Mouse (Mus musculus) liver, embryonic 12.5 days (tissue): Measurements from ENCODE around the gene Aff4. TPM values are rescaled to one million over a fixed set of nuclear protein-coding genes. Genes with fewer than 3 reads are reported as not detected.
A peak's percentile ranks its signal among the peaks of the same experiment; 100 is the strongest.

ENCODE experiments used
- ATAC-seq: fragments of 200-750 bp; cut with Nextera tagmentation; 2 replicates; pipeline ENCODE4 v1.8.0; 2017; ENCODE audit warnings: moderate number of reproducible peaks, mild to moderate bottlenecking, moderate library complexity
- H3K27ac ChIP-seq: fragments of 300-500 bp; sonication (generic); 2 replicates; pipeline ENCODE4 v1.5.1; 2016; ENCODE audit warnings: mild to moderate bottlenecking
- H3K27me3 ChIP-seq: fragments of 300-500 bp; sonication (generic); replicated peaks from 2 replicates; pipeline ENCODE4 v1.6.1; 2016; ENCODE audit warnings: mild to moderate bottlenecking, moderate library complexity
- H3K36me3 ChIP-seq: fragments of 300-500 bp; sonication (generic); 2 replicates; pipeline ENCODE4 v1.6.1; 2016; ENCODE audit warnings: mild to moderate bottlenecking, moderate library complexity
- H3K4me1 ChIP-seq: fragments of 300-500 bp; sonication (generic); 2 replicates; pipeline ENCODE4 v1.6.1; 2016
- H3K4me2 ChIP-seq: fragments of 300-500 bp; sonication (generic); 2 replicates; pipeline ENCODE4 v1.6.1; 2016; ENCODE audit warnings: mild to moderate bottlenecking, moderate library complexity
- H3K4me3 ChIP-seq: fragments of 300-500 bp; sonication (generic); 2 replicates; pipeline ENCODE4 v1.5.1; 2016; ENCODE audit warnings: mild to moderate bottlenecking, moderate library complexity
- H3K9ac ChIP-seq: fragments of 300-500 bp; sonication (generic); 2 replicates; pipeline ENCODE4 v1.6.1; 2016; ENCODE audit warnings: mild to moderate bottlenecking, moderate library complexity
- H3K9me3 ChIP-seq: fragments of 300-500 bp; sonication (generic); replicated peaks from 2 replicates; pipeline ENCODE4 v1.6.1; 2016; ENCODE audit warnings: mild to moderate bottlenecking, moderate library complexity
- WGBS: fragments of 180-500 bp; shearing (Covaris S2); methylation state at CpG from one replicate; pipeline ENCODE4 v1.1.7; 2016; ENCODE audit not compliant: insufficient replicate concordance; 5-methylcytosine and 5-hydroxymethylcytosine counted together
- microRNA-seq: library from miRNA; unstranded; fragments of <30 nt; microRNA quantifications from one replicate; pipeline ENCODE4, GENCODE M21; 2017
- polyA plus RNA-seq: library from polyadenylated mRNA; unstranded; fragments of >200 nt; fragmentation: Nextera tagmentation; extraction: Ambion mirVana; gene quantifications from 2 replicates; pipeline ENCODE4 v1.2.1, GENCODE M21; 2016

Gene Aff4
- polyA plus RNA-seq, 1 experiment from 2014 or later = 18.8 TPM

DNA sequence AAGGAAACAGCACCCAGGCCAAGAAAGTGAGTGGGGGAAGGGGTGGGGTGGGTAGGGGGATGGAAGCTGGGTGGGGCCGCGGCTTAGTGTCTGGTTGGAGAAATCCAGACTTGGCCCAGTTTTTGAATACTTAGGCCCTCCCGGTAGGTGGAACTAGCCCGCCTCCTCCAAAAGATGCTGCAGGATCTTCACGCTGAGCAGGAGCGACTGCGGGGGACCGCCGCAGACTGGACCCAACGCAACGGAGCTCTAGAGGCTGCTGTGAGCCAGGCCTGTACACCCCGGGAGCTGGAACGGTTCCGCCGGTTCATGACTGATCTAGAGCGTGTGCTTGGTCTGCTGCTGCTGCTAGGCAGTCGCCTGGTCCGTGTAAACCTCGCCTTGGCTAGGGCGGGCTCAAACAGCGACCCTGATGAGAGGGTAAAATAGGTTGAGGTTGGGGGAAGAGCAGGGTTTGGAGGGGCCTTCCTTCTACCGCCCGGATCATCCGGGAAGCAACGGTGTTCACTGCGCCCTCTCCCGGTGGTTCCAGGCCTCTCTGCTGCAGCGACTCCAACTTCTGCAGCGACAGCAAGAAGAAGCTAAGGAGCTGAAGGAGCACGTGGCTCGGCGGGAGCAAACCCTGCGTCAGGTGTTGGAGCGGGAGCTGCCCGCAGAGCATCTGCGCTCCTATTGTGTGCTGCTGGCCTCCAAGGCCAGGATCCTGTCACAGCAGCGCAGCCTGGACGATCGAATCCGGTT, 115.8 kb downstream of the Aff4 start:
- Histone ChIP-seq H3K36me3 (no peaks in the 10 kb centered on the region), H3K4me1 (peaks cover 44% of the 10 kb centered on the region), H3K4me2 (peak overlapping the region; percentile 60), H3K4me3 (peak overlapping the region; percentile 19; the same call in 1 of the 2 replicates), H3K9ac (no peak overlapping the region), H3K9me3 (no peaks in the 10 kb centered on the region), H3K27ac (no peak overlapping the region), H3K27me3 (peaks cover 99% of the 10 kb centered on the region)
- ATAC-seq = peak; percentile 21; the same call in 1 of the 2 replicates
- 8% methylated on average over 40 of the region's 40 CpGs for WGBS

DNA sequence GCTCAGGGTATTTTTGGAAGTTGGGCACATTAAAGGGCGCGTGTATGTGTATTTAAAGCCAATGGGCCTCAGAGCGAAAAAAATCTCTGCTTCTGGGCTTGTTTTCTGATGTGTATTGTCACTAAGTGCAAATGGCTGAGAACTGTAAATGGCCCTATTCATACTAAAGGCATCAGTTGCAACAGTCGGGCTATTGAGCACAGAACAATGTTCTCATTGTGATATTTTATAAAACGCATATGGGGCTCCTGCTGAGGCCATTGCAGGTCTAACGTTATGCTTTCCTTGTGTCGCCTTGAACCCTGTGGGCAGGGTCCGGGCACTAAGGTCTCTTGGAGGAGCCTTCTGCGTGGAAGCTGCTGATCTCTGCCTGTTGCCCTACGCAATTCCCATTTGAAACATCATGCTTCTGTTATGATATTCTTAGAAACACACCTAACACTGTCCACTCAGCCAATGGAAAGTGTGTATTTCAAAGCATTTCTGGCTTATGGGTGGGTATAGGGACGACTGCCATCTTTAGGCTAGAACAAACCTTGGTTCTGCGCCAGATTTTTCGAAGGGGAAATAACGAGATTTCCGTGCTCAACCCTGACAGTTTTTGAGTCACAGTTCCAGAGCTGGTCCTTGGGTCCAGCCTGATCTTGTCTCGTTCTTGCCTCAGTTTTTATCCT, 118.8 kb downstream of the Aff4 start:
- H3K9me3 ChIP-seq = no peaks in the 10 kb centered on the region
- H3K4me2 ChIP-seq = peak overlapping the region; percentile 41
- H3K9ac ChIP-seq = no peak overlapping the region
- ATAC-seq = no peak
- WGBS = 42% methylated on average over 16 of the region's 16 CpGs
- H3K27ac ChIP-seq = no peak overlapping the region
- H3K27me3 ChIP-seq = peaks cover 97% of the 10 kb centered on the region
- peaks cover 19% of the 10 kb centered on the region for H3K4me1 ChIP-seq
- H3K4me3 ChIP-seq = no peak overlapping the region
- no peaks in the 10 kb centered on the region for H3K36me3 ChIP-seq

DNA sequence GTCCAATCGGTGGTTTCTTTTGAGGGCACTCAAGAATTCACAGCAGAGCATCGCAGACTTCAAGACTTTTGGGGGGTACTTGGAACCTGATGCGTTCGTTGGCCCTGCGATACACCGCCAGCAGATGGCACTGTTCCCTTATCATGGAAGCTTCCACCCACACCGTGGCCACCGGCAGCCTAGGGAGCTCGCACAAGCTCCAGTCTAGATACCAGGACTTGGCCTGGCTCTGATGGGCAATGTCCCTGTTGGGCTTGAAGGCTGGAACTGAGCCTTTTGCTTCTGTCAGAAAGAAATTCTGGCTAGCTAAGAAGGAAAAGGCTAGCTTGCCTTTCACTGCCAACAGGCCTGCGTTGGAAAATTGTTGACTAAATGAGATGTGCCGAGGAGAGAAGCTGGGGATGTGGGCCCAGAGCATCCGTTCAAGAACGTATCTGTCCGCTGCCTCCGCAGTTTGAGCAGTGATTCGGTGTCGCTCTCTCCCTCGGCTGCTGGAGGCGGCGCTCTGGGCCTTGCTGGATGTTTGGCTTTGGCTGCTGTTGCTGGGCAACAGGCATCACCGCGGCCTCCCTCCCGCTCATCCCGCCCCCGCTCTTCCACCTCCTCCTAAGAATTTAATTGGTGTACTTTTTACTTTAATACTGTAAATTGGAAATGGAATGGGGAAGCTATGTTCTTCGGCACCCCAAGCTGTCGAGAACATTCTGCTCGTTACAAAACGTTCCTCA, 119.5 kb downstream of the Aff4 start, which contains the start of gene Gm9837:
TSS of gene Gm9837 (minus strand) at position 512 of the 728 bp plus-strand sequence.
- Histone ChIP-seq H3K4me1 (peaks cover 19% of the 10 kb centered on the region), H3K4me2 (peak within 1 kb of the TSS; percentile 41), H3K9me3 (no peaks in the 10 kb centered on the region), H3K27ac (no peak within 1 kb of the TSS), H3K27me3 (peaks cover 97% of the 10 kb centered on the region), H3K4me3 (no peak within 1 kb of the TSS), H3K36me3 (no peaks in the 10 kb centered on the region), H3K9ac (no peak within 1 kb of the TSS)
- ATAC-seq = peak; percentile 76
- WGBS = 7% methylated on average over 29 of the region's 29 CpGs

Small RNA genes lying within 50 kb of the gene (microRNA-seq; reads per million reads assigned to microRNA genes)
- gene Mir6920 = not detected

Other genes starting within 250 kb of the Aff4 start
- gene Hspa4, start 50.4 kb upstream of the Aff4 start, polyA plus RNA-seq = 101 and 103 TPM in 2 replicates
- gene Zcchc10, start 26.2 kb upstream of the Aff4 start, polyA plus RNA-seq = 18.3 and 19.8 TPM in 2 replicates
- 5.3 and 5.4 TPM in 2 replicates for gene Leap2, start 72.3 kb downstream of the Aff4 start, polyA plus RNA-seq
- gene Uqcrq, start 80.0 kb downstream of the Aff4 start, polyA plus RNA-seq = 641 and 664 TPM in 2 replicates
- gene Gdf9, start 80.2 kb downstream of the Aff4 start, polyA plus RNA-seq = 0.21 and 0.33 TPM in 2 replicates
- 0.05 and 0.10 TPM in 2 replicates for gene Gm10447, start 106.3 kb downstream of the Aff4 start, polyA plus RNA-seq
- gene Shroom1, start 106.4 kb downstream of the Aff4 start, polyA plus RNA-seq = 1.9 and 2.0 TPM in 2 replicates
- not detected in 2 replicates for gene Gm9837, start 119.6 kb downstream of the Aff4 start, polyA plus RNA-seq
- 0.14 and 0.48 TPM in 2 replicates for gene Gm9945, start 129.3 kb downstream of the Aff4 start, polyA plus RNA-seq
- gene Sowaha, start 129.4 kb downstream of the Aff4 start, polyA plus RNA-seq = 9.8 and 10.1 TPM in 2 replicates
- gene Sept8, start 168.4 kb downstream of the Aff4 start, polyA plus RNA-seq = 33.5 and 34.3 TPM in 2 replicates
- gene Kif3a, start 216.5 kb downstream of the Aff4 start, polyA plus RNA-seq = 13.7 and 14.5 TPM in 2 replicates